Mouse (Mus musculus) WW6 (cell line): ENCODE data around the gene Ust.
A peak's percentile ranks its signal among the peaks of the same experiment; 100 is the strongest.

Source experiments
- DNase-seq: peaks from one replicate; pipeline ENCODE4 v3.0.0-alpha.2; 2013; ENCODE audit warnings: low read depth, low spot score

Ust gene

DNA sequence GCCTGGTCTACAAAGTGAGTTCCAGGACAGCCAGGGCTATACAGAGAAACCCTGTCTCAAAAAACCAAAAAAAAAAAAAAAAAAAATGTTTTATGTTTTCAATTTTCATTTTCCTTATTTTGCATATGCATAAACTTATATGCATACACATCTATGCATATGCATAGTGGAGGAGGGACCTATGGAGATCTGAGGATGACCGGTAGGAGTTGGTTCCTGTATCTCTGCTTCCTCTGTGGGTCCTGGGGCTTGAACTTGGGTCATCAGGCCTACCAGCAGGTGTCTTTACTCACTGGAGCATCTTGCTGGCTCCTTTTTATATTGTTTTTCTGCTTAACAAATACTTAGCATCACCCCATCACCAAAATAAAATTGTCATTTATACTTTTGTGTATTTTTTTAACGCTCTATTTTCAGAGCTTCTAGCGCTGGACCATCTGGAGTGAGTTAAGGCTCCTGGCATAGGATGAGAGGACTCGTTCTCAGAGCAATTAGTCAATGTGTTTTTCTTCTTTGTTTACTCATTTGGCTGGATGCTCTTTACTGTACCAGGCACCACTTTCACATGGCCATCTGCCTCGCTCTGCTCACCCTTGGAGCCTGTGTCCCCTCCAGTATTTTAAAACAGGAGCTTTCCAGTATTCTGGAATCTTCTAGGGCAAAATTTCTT, 290.8 kb downstream of the Ust start:
- DNase-seq, result no peak

DNA sequence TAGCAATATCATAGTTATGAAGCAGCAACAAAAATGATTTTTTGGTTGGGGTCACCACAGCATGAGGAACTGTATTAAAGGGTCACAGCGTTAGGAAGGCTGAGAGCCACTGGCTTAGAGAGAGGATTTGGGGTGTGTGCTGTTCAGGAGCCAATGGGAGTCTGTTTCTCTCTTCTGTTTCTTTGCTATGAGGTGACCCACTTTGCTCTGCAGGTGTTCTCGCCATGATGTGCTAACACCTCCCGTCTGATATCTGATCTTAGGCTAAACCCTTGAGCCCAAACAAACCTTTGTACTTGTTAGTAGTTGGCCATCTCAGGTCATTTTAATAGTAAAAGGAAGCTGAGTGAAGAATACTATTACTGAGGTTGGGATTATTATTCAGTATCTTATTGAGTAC, 292.0 kb downstream of the Ust start:
- DNase-seq, result no peak

DNA sequence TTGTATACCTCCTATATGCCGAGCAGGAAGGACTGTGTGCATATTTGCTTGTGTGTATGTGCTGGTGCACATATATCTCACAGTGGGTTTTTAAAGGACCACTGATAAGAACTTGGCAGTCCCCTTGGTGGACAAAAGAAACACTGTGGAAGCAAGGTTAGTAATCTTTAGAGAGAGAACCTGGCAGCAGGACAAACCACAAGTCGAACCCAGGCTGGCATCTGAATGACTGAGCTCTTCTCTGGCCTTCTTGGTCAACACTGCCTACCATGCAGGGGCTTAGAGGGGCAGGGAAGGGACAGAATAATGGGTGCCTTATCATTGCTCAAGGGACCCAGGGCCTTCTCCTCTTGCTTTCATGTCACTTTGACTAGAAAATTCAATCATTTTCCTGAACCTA, 294.0 kb downstream of the Ust start:
- no peak for DNase-seq

DNA sequence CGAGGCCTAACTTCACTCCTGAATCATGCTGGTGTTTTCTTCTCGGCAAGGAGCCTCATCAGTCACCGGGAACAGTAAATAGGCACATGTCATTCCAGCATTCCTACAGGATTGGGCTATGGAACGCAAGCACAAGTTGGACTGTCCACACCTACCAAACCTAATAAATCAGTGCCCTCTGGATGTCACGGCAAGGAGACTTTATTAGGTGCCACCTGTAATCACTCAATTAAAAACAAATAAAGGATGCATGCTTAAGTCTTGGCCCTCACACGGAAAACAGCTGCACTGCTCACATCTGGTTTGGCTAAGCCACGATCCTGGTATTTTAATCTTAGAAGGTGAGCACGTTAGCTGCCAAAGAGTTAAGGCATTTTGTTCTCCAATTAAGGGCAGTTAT, 294.6 kb downstream of the Ust start:
- DNase-seq, result no peak

DNA sequence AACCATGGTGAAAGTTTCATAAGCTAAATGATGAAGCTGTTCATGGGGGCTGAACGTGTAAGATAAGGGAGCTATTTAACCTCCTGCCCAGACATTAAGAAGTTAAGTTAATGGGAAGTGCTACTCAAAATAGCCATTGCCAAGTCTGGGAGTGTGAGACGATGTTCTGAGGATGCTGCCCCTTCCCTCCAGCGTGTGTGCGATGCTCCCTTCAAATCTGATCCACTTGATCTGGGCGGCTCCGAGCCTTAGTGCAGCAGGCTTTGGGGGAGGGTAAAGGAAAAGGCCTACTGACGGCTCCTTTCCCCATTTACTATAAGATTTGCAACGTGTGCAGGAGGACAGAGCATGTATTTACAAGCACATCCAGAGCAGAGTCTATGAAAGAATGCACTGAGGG, 301.7 kb downstream of the Ust start:
- no peak for DNase-seq

DNA sequence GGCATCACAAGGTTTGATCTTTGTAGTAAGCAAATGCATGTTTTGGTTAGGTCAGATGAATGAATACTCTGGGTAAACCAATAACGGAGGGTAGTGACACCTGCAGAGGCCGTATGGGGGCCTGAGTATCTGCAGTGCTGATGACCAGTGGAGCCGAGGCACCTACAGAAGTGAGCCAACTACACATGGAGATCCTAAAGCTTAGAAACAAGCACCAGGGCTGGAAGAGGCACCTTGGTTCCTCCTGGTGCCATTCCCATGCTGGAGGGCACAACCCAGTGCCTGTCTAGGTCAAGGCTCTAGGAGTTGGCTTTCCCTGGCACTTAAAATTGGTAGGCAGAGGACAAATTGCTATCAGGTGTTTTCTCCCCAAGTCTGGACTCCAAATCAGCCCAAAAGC, 303.4 kb downstream of the Ust start:
- no peak for DNase-seq

DNA sequence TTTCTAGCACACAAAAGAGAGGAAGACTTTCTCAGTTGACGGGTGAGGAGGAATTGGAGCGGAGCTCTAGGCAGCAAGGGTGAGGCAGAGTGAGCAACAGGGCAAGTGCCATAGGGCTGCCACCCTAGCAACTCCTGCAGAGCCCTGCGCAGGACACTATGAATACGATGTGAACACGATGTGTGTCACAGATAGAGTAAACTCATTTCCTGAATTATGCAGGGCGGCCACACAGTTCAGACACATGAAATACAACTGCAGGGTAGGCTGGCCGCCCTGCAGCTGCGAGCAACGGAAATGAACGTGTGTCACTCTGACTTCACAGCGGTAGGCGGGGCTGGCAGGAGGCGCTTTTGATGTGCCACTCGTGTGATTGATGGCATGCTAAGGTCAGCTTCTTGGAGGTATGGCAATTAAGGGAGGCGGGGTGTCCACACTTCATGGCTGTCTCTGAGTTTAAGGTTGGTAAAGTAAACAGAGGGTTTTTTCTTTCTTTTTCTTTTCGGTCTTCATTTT, 304.7 kb downstream of the Ust start:
- DNase-seq, result no peak

DNA sequence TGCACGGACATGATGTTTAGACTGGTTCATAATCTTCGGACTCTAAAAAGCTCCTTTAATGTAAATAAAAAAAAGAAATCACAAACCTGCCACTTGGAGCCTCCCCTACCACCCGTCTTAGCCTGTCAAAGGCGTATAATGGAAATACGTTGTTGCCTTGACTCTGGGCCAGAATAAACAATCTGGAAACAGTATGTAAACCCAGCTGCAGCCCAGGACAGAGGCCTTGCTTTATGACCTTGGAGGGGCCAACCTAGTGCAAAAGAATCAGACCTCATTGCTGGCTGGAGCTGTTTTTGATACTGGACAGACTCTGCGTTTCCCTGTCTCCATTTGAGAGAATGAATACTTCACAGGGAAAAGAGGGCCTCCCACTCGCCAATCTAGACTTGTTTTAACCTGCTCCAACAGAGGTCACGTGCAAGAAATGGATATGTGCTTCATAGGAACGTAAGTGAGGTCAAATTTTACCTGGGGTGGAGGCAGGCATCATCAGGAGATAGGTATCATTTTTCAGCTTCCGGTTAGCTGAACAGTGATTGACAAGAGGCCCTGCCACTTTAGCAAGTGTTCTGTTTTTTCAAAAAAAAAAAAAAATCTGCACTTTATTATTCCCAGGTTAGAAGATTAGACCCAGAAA, 305.2 kb downstream of the Ust start:
- no peak for DNase-seq

DNA sequence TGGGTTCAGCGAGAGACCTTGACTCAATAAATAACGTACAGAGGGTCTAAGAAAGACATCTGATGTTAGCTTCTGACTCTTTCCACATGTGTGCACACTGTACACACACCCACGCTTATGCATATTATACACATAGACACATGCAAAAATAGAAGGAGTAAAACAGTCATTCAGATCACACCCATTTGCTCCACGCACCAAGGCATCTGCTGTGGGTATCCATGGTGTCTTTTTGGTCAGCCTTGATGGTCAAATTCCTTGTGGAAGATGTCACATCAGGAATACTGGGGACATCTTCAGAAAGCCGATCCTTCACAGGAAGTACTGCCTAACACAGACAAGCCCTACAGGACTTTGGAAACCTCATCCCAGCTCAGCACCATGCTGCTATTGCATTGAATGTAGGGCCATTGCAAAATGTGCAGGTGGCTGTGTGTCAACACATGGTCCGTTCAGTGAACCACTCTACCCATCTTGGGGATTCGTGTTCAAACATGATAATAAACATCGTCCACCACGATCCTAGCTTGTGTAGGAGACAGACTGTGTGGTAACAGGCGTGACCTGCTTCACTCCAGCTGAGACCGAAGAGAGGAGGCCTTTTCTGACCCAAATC, 305.9 kb downstream of the Ust start:
- DNase-seq, result no peak

DNA sequence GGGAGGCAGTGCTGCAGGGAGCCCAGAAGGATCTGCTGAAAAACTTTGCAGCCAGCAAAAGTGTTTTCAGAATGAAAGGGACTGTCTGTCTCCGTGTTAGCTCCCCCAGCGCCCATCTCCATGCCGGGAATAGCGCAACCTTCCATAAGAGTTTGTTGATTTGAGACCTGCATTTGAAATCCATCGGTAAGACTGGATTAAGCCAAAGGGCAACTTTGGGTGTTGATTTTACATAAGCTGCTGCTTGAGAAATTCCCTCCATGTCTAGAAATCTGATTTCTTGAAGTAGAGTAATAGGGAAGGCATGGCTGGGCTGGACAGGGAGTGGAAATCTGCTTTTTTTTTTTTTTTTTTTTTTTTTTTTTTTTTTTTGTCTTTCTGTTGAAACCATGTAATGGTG, 306.9 kb downstream of the Ust start:
- no peak for DNase-seq

DNA sequence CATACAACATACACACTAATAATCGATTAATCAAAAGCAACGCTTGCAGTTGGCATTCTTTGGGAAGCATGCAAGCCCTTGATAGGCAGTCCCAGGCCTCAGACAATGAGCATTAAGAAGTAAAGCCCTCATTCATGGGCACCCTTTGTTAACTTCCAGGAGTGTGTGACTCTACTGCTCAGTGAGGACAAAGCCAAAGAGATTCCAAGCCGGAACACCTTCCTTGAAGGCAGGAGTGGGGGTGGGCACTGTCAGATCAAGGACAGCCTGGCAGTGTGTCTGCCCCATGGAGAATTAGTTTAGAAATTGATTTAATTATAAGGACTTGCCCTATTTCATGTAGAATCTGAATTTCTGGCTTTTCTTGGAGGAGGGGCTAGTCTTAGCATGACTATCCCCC, 308.3 kb downstream of the Ust start:
- no peak for DNase-seq

DNA sequence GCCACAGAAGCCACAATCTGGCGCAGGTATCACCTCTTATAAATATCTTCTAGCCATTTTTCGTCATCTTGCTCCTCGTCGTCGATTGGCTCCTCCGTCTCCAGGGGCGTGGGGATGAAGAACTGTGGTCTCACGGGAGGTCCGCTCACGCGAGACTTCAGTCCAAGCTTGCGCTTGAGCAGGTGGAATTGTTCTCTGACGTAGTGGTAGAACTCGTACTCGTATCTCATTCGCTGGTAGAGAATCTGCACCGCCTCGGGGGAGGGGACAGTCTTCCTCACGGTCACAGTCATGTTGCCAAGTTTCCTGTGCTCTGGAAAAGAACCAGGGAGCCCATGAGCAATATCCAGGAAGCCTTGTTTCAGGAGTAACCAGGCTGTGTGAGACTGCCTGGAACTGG, 311.3 kb downstream of the Ust start:
- no peak for DNase-seq

DNA sequence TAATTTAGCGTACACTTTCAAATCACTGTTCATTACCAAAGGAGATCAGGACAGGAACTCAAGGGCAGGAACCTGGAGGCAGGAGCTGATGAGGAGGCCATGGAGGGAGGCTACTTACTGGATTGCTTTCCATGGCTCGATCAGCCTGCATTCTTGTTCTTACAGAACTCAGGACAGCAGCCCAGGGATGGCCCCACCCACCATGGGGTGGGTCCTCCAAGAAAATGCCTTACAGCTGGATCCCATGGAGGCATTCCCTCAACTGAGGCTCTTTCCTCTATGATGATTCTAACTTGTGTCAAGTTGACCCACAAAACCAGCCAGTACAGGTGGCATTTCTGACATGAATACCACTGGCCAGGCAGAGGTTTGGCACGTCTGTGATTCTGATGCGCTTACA, 314.9 kb downstream of the Ust start:
- no peak for DNase-seq

DNA sequence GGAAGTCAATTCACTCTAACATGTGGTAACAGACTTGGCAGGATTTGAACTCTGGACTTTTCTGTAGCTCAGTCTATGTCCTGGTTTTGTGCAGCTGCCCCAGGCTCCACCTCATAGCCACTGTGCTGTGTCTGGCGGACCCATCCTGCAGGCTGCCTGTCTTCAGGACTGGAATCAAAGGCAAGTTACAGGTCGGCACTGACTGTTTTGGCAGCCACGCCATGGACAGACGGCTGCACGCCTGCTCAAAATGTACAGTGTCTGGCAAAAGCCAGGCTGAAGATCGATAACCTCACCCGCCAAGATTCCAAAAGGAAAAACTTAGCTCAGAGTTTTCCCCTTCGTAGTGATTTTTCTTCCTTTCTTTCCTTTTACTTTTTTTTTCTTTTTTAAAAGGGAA, 318.8 kb downstream of the Ust start:
- DNase-seq, result no peak

DNA sequence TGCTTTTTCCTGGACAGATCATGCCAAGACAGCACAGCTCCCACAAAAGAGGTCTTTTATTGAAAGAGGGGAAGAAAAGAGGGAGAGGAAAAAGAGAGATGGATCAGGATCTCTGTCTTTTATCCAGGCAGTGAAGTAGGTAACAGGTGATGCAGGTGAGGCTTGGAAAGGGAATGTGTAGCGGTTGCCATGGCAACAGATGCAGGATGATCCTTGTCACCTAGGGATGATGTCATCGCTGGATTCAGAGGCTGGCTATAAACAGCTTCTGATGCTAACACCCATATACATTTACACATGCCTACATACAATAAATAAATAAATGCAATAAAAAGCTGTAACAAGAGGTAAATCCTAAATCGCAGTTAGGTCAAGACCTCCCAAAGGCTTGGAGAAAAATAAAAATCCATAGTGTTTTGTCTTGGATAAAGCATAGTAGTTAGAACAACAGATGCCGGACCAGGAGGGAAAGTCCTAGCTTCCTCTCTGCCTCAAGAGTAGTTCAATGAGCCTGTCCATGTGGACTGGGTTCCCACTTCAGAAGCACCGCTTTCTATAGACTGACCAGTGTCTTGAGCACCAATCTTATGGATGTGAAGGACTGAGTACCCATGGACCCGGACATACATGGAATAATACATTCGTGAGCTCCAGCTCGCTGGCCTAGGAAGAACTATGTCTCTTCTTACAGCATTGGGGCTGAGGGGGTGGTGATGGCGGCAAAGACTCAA, 319.4 kb downstream of the Ust start:
- DNase-seq, result no peak

DNA sequence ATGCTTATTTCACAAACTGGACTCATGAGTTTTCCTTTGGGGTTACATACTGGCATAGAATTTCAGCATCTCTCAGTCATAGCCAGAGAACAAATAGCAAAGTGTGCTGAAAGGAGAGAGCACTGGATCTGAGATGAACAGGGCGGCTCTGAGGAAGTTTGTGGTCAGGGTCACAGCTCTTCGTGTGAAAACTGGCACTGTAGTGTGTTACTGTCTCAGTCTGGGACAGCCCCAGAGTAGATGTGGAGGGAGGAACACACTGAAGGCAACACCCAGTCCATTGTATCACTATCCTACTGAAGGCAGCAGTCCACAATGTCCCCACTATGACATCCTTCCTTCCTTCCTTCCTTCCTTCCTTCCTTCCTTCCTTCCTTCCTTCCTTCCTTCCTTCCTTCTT, 321.0 kb downstream of the Ust start:
- DNase-seq, result no peak

DNA sequence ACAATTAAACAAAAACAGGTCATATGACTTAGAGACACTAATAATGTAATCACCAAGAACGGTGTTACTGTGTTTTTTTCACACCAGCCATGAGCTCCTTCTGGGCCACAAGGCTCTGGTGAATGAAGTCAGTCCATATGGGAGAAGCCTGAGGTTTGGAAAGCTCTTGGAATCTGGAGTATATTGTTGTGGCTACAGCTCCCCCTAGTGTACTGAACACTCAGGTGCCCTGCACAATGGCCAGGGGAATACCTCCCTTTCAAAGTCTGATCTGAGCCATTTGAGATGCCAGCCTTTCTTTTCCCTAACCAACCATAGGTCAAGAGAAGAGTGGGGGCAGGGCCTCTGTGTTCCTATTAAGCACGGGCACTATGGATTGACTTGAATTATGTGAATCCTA, 322.3 kb downstream of the Ust start:
- peak; percentile 45 for DNase-seq

DNA sequence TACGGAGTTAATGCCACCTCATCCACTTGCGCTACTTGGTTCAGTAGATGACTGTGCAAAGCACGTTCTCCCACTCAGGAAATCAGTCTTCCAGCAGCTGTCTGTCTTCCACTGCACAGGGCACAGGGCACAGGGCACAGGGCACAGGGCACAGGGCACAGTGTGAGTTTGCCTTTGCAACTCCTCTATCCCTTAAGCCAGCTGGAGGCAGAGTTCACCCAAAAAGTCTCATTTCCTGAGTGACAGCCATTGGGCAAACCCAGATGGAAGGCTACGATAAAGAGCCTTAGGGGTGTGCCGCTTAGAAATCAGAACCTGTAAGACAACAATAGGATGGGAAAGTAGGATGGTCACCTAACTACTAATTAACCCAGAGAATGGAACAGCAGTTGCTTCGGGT, 322.9 kb downstream of the Ust start:
- no peak for DNase-seq

DNA sequence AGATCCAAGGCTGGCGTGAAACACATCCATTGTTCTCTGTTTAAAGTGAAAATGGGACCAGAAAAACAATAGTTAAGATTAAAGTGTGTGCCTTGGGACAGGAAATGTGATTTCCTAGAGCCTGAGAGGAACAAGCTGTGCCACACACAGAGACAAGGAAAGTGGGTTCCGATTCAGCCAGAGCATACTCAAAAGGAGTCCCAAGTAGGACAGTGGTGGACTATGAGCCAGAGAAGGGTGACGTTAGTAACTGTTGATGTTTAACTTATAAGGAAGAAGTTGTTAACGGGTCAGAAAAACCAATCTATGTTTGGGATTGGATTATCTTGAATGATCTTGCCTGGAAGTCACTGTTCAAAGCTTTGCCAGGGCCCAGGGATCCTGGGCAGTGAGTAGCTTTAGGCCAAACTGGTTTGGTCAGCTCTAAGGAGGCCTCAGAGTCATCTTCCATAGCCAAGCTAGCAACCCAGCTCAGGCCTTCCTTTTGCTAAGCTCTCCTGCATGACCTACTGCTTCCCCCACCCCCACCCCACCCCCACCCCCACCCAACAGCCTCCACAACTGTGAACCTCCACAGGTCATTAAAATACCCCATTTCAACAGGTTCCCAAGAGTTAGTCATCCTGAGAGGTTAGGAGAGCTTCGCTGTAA, 329.2 kb downstream of the Ust start:
- DNase-seq, result no peak

DNA sequence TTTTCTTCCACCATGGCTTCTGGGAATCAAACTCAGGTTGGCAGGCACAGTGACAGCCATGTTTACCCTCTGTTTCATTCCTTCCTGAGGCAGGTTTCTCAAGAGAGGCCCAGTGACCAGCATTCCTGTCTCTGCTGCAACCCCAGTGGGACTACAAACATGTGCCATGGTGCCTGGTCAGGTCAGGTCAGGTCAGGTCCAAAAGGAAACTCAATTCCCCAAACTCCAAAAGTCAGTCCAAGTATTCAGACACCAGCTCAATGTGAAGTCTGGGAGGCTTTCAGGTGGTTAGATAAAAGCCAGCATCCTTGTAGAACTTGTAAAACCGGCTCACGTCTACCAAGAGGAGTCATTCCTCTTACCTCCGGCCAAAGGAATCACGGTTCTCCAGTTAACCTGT, 333.0 kb downstream of the Ust start:
- DNase-seq, result no peak

DNA sequence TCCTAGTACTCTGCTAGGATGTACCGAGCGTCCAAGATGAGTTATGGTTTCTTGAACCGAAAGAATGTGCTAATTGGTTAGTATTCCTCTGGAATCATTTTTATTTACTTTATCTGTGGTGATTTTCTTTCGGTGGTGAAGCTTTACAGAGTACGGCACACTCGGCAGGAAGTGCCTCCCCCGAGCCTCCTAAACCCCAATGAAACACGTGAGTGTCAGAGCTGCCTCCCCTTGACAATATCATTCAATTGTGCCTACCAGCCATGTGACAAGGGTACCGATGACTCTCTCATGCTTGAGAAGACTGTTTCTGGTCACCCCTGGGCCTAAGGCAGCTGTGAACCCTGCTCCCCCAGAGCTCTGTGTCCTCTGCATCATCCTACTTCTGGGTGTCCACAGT, 333.9 kb downstream of the Ust start:
- no peak for DNase-seq

DNA sequence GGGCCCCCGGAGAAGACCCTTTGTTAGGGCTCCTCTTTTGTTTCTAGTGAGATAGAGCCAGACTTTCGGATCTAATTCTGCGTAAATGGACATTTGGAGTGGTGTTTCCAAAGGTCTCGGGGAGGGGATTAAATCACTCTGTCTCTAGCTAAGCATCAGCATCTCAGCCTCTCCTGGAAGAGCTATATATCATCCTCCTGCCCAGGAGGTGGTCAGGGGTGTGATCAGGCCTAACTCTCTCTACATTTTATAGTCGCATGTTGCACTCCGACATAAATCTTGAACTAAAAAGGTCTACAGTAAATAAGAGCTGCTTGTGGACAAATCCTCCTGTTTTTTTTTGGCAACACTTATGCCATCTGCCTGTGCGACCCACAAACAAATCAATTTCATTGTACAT, 335.5 kb downstream of the Ust start:
- no peak for DNase-seq
